Mouse (Mus musculus) urinary bladder, postnatal 4 days (tissue): Measurements from ENCODE around the gene Rcn3.
"Not testable (repeated sequence)": the region's sequence is repeated elsewhere in the genome, so short reads cannot be mapped to it uniquely, and the experiment has no call there.

Experiments
- DNase-seq, 2 experiments: peaks; one replicate each; pipeline ENCODE4 v3.0.0; 2021 to 2022; ENCODE audit warnings: low spot score in 2 of 2

Gene Rcn3

GRCm38 (mm10) chr7:45124224-45125143, 32.5 kb upstream of the Rcn3 start, which contains the start of gene Rps11:
Gene Rps11 (minus strand): TSS chr7:45124439.
- peak; percentile 98 to 99 for DNase-seq

GRCm38 (mm10) chr7:45123186-45123570, 31.2 kb upstream of the Rcn3 start:
- no peak for DNase-seq

- DNase-seq, result no peak
Measured at GRCm38 (mm10) chr7:45122561-45123185, 30.7 kb upstream of the Rcn3 start.

- DNase-seq, result no peak
Measured at GRCm38 (mm10) chr7:45121966-45122365, 29.9 kb upstream of the Rcn3 start.

GRCm38 (mm10) chr7:45121404-45121803, 29.4 kb upstream of the Rcn3 start:
- DNase-seq, result no peak

- no peak for DNase-seq
Measured at GRCm38 (mm10) chr7:45119780-45120709, 28.0 kb upstream of the Rcn3 start.

- no peak for DNase-seq
Measured at GRCm38 (mm10) chr7:45118336-45118735, 26.3 kb upstream of the Rcn3 start.

- no peak for DNase-seq
Measured at GRCm38 (mm10) chr7:45117566-45117965, 25.5 kb upstream of the Rcn3 start.

- DNase-seq, result no peak
Measured at GRCm38 (mm10) chr7:45113476-45113875, 21.5 kb upstream of the Rcn3 start.

GRCm38 (mm10) chr7:45112529-45112928, 20.5 kb upstream of the Rcn3 start:
- DNase-seq, result no peak

GRCm38 (mm10) chr7:45111940-45112339, 19.9 kb upstream of the Rcn3 start:
- DNase-seq, result no peak

- not testable (repeated sequence) for DNase-seq
Measured at GRCm38 (mm10) chr7:45110089-45110488, 18.1 kb upstream of the Rcn3 start.

GRCm38 (mm10) chr7:45107052-45107645, 15.1 kb upstream of the Rcn3 start:
- no peak for DNase-seq

- no peak for DNase-seq
Measured at GRCm38 (mm10) chr7:45106441-45106840, 14.4 kb upstream of the Rcn3 start.

GRCm38 (mm10) chr7:45105491-45105890, 13.5 kb upstream of the Rcn3 start:
- no peak for DNase-seq

- DNase-seq, result no peak
Measured at GRCm38 (mm10) chr7:45104941-45105340, 12.9 kb upstream of the Rcn3 start.

- DNase-seq, result peak; percentile 90 to 92
Measured at GRCm38 (mm10) chr7:45103652-45104180, 11.7 kb upstream of the Rcn3 start, which contains the start of gene Fcgrt. Gene Fcgrt (minus strand): TSS chr7:45103851.

- DNase-seq, result no peak
Measured at GRCm38 (mm10) chr7:45102940-45103585, 11.0 kb upstream of the Rcn3 start.

- DNase-seq, result no peak
Measured at GRCm38 (mm10) chr7:45102441-45102840, 10.4 kb upstream of the Rcn3 start.

- DNase-seq, result no peak
Measured at GRCm38 (mm10) chr7:45100046-45100445, 8.0 kb upstream of the Rcn3 start.
